Mouse (Mus musculus) heart, adult 2 months (tissue): ENCODE measurements around the gene Gm20388. TPM values are rescaled to one million over a fixed set of nuclear protein-coding genes. Genes with fewer than 3 reads are reported as not detected.

ENCODE experiments used
- DNase-seq, 2 experiments: peaks; one replicate each; pipeline ENCODE4 v3.0.0; 2021
- H3K27ac ChIP-seq: fragments of 200-600 bp; 2 replicates; pipeline ENCODE4 v1.8.1; 2022
- H3K27me3 ChIP-seq: fragments of 200-500 bp; 2 replicates; pipeline ENCODE4 v1.6.1; 2012; ENCODE audit warnings: mild to moderate bottlenecking, low read length, inconsistent platforms, mixed read lengths; ENCODE audit not compliant: control insufficient read depth, insufficient read depth
- H3K36me3 ChIP-seq: fragments of 200-500 bp; 2 replicates; pipeline ENCODE4 v1.6.1; 2012; ENCODE audit warnings: low read length, inconsistent platforms; ENCODE audit not compliant: control insufficient read depth, insufficient read depth
- H3K4me1 ChIP-seq: fragments of 200-500 bp; 2 replicates; pipeline ENCODE4 v1.6.1; 2011; ENCODE audit warnings: low read length; ENCODE audit not compliant: control insufficient read depth, insufficient read depth
- H3K4me3 ChIP-seq: fragments of 200-600 bp; 2 replicates; pipeline ENCODE4 v1.8.1; 2022
- H3K79me2 ChIP-seq: fragments of 200-500 bp; replicated peaks from 2 replicates; pipeline ENCODE4 v1.6.1; 2012; ENCODE audit warnings: mild to moderate bottlenecking, inconsistent platforms, low read length, moderate library complexity, mixed read lengths; ENCODE audit not compliant: control insufficient read depth, insufficient read depth
- H3K9ac ChIP-seq: fragments of 200-500 bp; 2 replicates; pipeline ENCODE4 v1.6.1; 2012; ENCODE audit warnings: low read depth, mild to moderate bottlenecking, control low read depth, inconsistent platforms, low read length, mixed read lengths
- CTCF ChIP-seq: fragments of 200-600 bp; IDR thresholded peaks from 2 replicates; pipeline ENCODE4 v1.8.1; 2022; ENCODE audit warnings: antibody characterized with exemption, mild to moderate bottlenecking, moderate library complexity
- EP300 ChIP-seq: fragments of 200-500 bp; IDR thresholded peaks from 2 replicates; pipeline ENCODE4 v1.6.1; 2011; ENCODE audit warnings: low read depth, low read length, control low read depth; ENCODE audit not compliant: insufficient read depth
- POLR2A ChIP-seq: fragments of 200-500 bp; IDR thresholded peaks from 2 replicates; pipeline ENCODE4 v1.6.1; 2011; ENCODE audit warnings: mild to moderate bottlenecking, low read depth, low read length, control low read depth; ENCODE audit not compliant: insufficient read depth
- WGBS: fragments of 180-500 bp; shearing (Covaris S2); methylation state at CpG from one replicate; pipeline ENCODE4 v1.1.7; 2018; 5-methylcytosine and 5-hydroxymethylcytosine counted together
- intact Hi-C: fragments of 180-260 bp; cut with DNase I; formaldehyde crosslinking; loops from one replicate; pipeline ENCODE4 v1.15.1; 2025
- polyA plus RNA-seq: library from polyadenylated mRNA; depleted of rRNA; stranded (reverse); fragments of >200 nt; gene quantifications from 2 replicates; pipeline ENCODE4 v1.2.3, GENCODE M21; 2012
- total RNA-seq, 2 experiments: library from RNA; stranded (reverse); gene quantifications; 2 replicates each; pipeline ENCODE4 v1.2.3; 2021

Gene Gm20388
- total and polyA plus RNA-seq, 3 experiments: 1.8 to 32.3 TPM; not detected in 1

- Histone ChIP-seq H3K4me1 (no peaks in the 10 kb centered on the region), H3K27me3 (no peaks in the 10 kb centered on the region; the same call in 1 of the 2 replicates), H3K27ac (no peak overlapping the region), H3K79me2 (no peaks in the 10 kb centered on the region), H3K4me3 (no peak overlapping the region), H3K9ac (no peak overlapping the region), H3K36me3 (no peaks in the 10 kb centered on the region)
- DNase-seq: no peak
- TF ChIP-seq POLR2A (no peak), CTCF (no peak), EP300 (no peak)
- intact Hi-C loops: no loop called here
- WGBS: 79% methylated on average over 8 of the region's 8 CpGs
Observed at GRCm38 (mm10) chr8:122866231-122866630, 2955.6 kb downstream of the Gm20388 start.

- no peaks in the 10 kb centered on the region; the same call in 1 of the 2 replicates for H3K27me3 ChIP-seq
- no peak overlapping the region for H3K4me3 ChIP-seq
- no peaks in the 10 kb centered on the region for H3K79me2 ChIP-seq
- intact Hi-C loops: no loop called here
- H3K4me1 ChIP-seq: no peaks in the 10 kb centered on the region
- WGBS: 80% methylated on average over 6 of the region's 6 CpGs
- no peak overlapping the region for H3K9ac ChIP-seq
- no peak overlapping the region for H3K27ac ChIP-seq
- H3K36me3 ChIP-seq: no peaks in the 10 kb centered on the region
- TF ChIP-seq CTCF (no peak), EP300 (no peak), POLR2A (no peak)
- no peak for DNase-seq
Observed at GRCm38 (mm10) chr8:122867982-122868381, 2957.3 kb downstream of the Gm20388 start.

- Histone ChIP-seq H3K4me1 (no peaks in the 10 kb centered on the region), H3K4me3 (no peak overlapping the region), H3K9ac (peak overlapping the region; percentile 38; the same call in 1 of the 2 replicates), H3K79me2 (no peaks in the 10 kb centered on the region), H3K27me3 (no peaks in the 10 kb centered on the region), H3K27ac (no peak overlapping the region), H3K36me3 (no peaks in the 10 kb centered on the region)
- intact Hi-C loops: no loop called here
- TF ChIP-seq EP300 (no peak), CTCF (no peak), POLR2A (no peak)
- WGBS: 38% methylated on average over 31 of the region's 31 CpGs
- peak; percentile 45 to 78 for DNase-seq
Observed at GRCm38 (mm10) chr8:122870377-122870863, 2959.8 kb downstream of the Gm20388 start.

GRCm38 (mm10) chr8:122871663-122872062 is 2961.0 kb downstream of the Gm20388 start:
- Histone ChIP-seq H3K9ac (no peak overlapping the region), H3K79me2 (no peaks in the 10 kb centered on the region), H3K36me3 (no peaks in the 10 kb centered on the region), H3K27ac (no peak overlapping the region), H3K4me1 (no peaks in the 10 kb centered on the region), H3K4me3 (no peak overlapping the region), H3K27me3 (no peaks in the 10 kb centered on the region)
- intact Hi-C loops: no loop called here
- no peak for TF ChIP-seq EP300
- no peak for TF ChIP-seq CTCF
- no peak for TF ChIP-seq POLR2A
- 65% methylated on average over 9 of the region's 9 CpGs for WGBS
- DNase-seq: no peak

GRCm38 (mm10) chr8:122873171-122873570 is 2962.5 kb downstream of the Gm20388 start:
- Histone ChIP-seq H3K79me2 (no peaks in the 10 kb centered on the region), H3K9ac (no peak overlapping the region), H3K36me3 (no peaks in the 10 kb centered on the region), H3K4me3 (no peak overlapping the region), H3K4me1 (no peaks in the 10 kb centered on the region), H3K27me3 (no peaks in the 10 kb centered on the region), H3K27ac (no peak overlapping the region)
- TF ChIP-seq CTCF (no peak), EP300 (no peak), POLR2A (no peak)
- no peak for DNase-seq
- 46% methylated on average over 6 of the region's 6 CpGs for WGBS
- intact Hi-C loops: no loop called here

- H3K36me3 ChIP-seq: no peaks in the 10 kb centered on the region
- TF ChIP-seq EP300 (no peak), CTCF (no peak)
- no peak overlapping the region for H3K27ac ChIP-seq
- 63% methylated on average over 5 of the region's 5 CpGs for WGBS
- H3K4me3 ChIP-seq: no peak overlapping the region
- intact Hi-C loops: no loop called here
- no peaks in the 10 kb centered on the region for H3K4me1 ChIP-seq
- H3K79me2 ChIP-seq: no peaks in the 10 kb centered on the region
- H3K9ac ChIP-seq: no peak overlapping the region
- H3K27me3 ChIP-seq: no peaks in the 10 kb centered on the region
- DNase-seq: no peak
Observed at GRCm38 (mm10) chr8:122875186-122875585, 2964.5 kb downstream of the Gm20388 start.
